Mouse (Mus musculus) c-Kit-negative CD71-positive TER-119-positive erythroid progenitor cells, embryonic 14.5 days (primary cell): Measurements from ENCODE around the gene Rbbp5.

Source experiments
- DNase-seq: peaks from one replicate; pipeline ENCODE4 v3.0.0-alpha.2; 2013; ENCODE audit warnings: low read depth, low spot score

The Rbbp5 gene

GRCm38 (mm10) chr1:132541171-132541823, 64.1 kb downstream of the Rbbp5 start:
- DNase-seq = no peak

GRCm38 (mm10) chr1:132541824-132542599, 64.8 kb downstream of the Rbbp5 start:
- no peak for DNase-seq

GRCm38 (mm10) chr1:132542762-132543306, 65.7 kb downstream of the Rbbp5 start, which contains the start of gene Cntn2:
Gene Cntn2 (minus strand): TSS chr1:132543256.
- DNase-seq = no peak

- DNase-seq = no peak
Observed at GRCm38 (mm10) chr1:132543789-132544188, 66.6 kb downstream of the Rbbp5 start.
